Mouse (Mus musculus): ENCODE measurements around the gene Smim24.

Gene Smim24

GRCm38 (mm10) chr10:81441019-81441418 lies 48.2 kb downstream of the Smim24 start:
- DNase-seq, result no peak

Data from cerebellum, adult 8-10 months (tissue).